Mouse (Mus musculus) midbrain, embryonic 14.5 days (tissue): ENCODE measurements around the gene Cmpk2. TPM values are rescaled to one million over a fixed set of nuclear protein-coding genes. Genes with fewer than 3 reads are reported as not detected.

ENCODE experiments used
- ATAC-seq: fragments of 200-750 bp; cut with Nextera tagmentation; 2 replicates; pipeline ENCODE4 v1.8.0; 2017; ENCODE audit warnings: moderate number of reproducible peaks, moderate library complexity; ENCODE audit not compliant: low FRiP score, low TSS enrichment
- DNase-seq: peaks from one replicate; pipeline ENCODE4 v3.0.0-alpha.2; 2015
- H3K27ac ChIP-seq: fragments of 300-500 bp; sonication (generic); replicated peaks from 2 replicates; pipeline ENCODE4 v1.5.1; 2014; ENCODE audit warnings: mild to moderate bottlenecking, low read depth, low read length, moderate library complexity
- H3K27me3 ChIP-seq: fragments of 300-500 bp; sonication (generic); 2 replicates; pipeline ENCODE4 v1.6.1; 2014; ENCODE audit warnings: low read length, control low read depth, mixed read lengths; ENCODE audit not compliant: control insufficient read depth, insufficient read depth
- H3K36me3 ChIP-seq: fragments of 300-500 bp; sonication (generic); 2 replicates; pipeline ENCODE4 v1.6.1; 2014; ENCODE audit warnings: low read length, control low read depth; ENCODE audit not compliant: control insufficient read depth, insufficient read depth
- H3K4me1 ChIP-seq: fragments of 300-500 bp; sonication (generic); 2 replicates; pipeline ENCODE4 v1.6.1; 2014; ENCODE audit warnings: mild to moderate bottlenecking, antibody characterized with exemption, low read length, control low read depth; ENCODE audit not compliant: control insufficient read depth, insufficient read depth
- H3K4me2 ChIP-seq: fragments of 300-500 bp; sonication (generic); 2 replicates; pipeline ENCODE4 v1.6.1; 2014; ENCODE audit warnings: mild to moderate bottlenecking, low read length, moderate library complexity
- H3K4me3 ChIP-seq: fragments of 300-500 bp; sonication (generic); replicated peaks from 2 replicates; pipeline ENCODE4 v1.5.1; 2014; ENCODE audit warnings: low read depth, low read length
- H3K9ac ChIP-seq: fragments of 300-500 bp; sonication (generic); replicated peaks from 2 replicates; pipeline ENCODE4 v1.6.1; 2014; ENCODE audit warnings: mild to moderate bottlenecking, low read length, moderate library complexity
- H3K9me3 ChIP-seq: fragments of 300-500 bp; sonication (generic); 2 replicates; pipeline ENCODE4 v1.6.1; 2016; ENCODE audit warnings: low read length, control low read depth, mixed read lengths; ENCODE audit not compliant: control insufficient read depth
- WGBS: fragments of 180-500 bp; shearing (Covaris S2); extraction: QIAGEN DNeasy Blood & Tissue Kit; methylation state at CpG from one replicate; pipeline ENCODE4 v1.1.7; 2014; 5-methylcytosine and 5-hydroxymethylcytosine counted together
- polyA plus RNA-seq: library from polyadenylated mRNA; unstranded; fragments of >200 nt; fragmentation: Nextera tagmentation; extraction: Ambion mirVana; gene quantifications from 2 replicates; pipeline ENCODE4 v1.2.1, GENCODE M21; 2014

Cmpk2 gene
- polyA plus RNA-seq, 1 experiment from 2014 or later = 14.6 TPM

DNA sequence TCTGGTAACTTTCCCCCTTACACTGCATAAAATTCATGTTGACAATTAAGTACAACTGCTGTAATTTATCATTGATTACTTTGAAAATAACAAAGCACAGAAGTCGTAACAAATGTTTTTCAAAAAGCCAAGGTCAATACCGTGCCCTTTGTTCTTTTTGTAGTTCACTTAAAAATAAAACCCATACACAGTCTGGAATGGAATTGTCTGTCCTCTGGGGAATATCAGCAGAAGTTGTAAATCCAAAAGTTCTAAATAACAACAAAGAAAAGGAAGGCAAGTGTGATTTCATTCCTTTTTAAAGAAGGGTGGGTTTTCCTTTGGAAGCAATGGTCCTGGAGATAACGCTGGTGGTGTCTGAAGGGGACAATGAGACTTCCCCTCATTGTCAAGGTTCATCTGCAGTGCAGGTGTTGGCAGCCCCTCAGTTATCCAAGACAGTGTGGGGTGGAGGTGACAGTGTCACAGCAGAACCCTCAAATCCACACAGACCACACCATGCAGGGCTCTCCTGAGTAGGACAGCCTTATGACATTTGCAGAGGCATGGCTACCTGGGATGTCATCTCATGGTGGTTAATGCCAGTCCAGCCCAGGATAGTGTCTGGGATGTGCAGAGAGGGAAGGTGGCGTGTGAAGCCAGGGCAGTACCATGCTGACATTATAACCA lies 22.5 kb upstream of the Cmpk2 start:
- H3K9ac ChIP-seq = no peak overlapping the region
- no peaks in the 10 kb centered on the region for H3K9me3 ChIP-seq
- no peak for ATAC-seq
- no peaks in the 10 kb centered on the region for H3K36me3 ChIP-seq
- H3K27ac ChIP-seq = no peak overlapping the region
- no peaks in the 10 kb centered on the region for H3K4me1 ChIP-seq
- H3K4me2 ChIP-seq = no peak overlapping the region
- no peak overlapping the region for H3K4me3 ChIP-seq
- DNase-seq = no peak
- 87% methylated on average over 4 of the region's 4 CpGs for WGBS
- H3K27me3 ChIP-seq = no peaks in the 10 kb centered on the region

DNA sequence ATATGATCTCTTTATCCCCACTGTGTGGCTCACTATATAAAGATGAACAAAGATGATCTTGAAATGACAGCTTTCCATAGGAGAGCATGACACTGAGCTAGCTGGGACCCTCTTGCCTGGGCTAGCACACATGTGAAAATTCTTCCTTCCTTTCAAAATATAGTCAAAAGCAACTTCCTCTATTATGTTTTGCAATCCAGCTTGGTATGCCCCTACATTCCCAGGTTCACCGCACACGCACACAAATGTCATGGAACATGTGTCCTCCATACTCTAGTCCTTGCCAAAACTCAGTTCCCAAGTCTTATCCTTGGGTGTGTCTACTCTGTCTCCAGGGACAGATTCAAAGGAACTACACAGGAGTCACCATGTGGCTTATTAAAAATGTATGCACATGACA lies 19.5 kb upstream of the Cmpk2 start:
- no peaks in the 10 kb centered on the region for H3K27me3 ChIP-seq
- no peak overlapping the region for H3K9ac ChIP-seq
- 96% methylated on average over 2 of the region's 2 CpGs for WGBS
- H3K4me1 ChIP-seq = no peaks in the 10 kb centered on the region
- H3K4me2 ChIP-seq = no peak overlapping the region
- no peak for DNase-seq
- H3K9me3 ChIP-seq = no peaks in the 10 kb centered on the region
- no peak for ATAC-seq
- H3K36me3 ChIP-seq = no peaks in the 10 kb centered on the region
- no peak overlapping the region for H3K4me3 ChIP-seq
- no peak overlapping the region for H3K27ac ChIP-seq

DNA sequence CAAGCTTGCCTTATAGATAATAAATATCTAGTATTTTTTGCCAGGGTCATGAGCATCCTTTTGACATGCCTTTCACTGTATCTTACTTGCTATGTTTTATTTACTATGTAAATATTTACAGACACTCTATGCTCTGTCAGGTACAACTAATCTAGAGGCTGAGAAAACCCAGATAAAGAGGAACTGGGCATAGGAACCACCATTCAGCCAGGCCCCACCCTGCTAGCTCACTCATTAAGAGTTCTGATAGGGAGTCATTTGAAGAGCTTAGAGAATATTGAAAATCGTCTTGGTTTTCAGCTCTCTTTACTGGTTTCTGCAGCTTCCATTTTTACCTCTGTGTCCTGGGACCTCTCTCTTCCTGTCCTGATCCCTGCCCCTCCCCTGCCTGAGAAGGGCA lies 17.9 kb upstream of the Cmpk2 start:
- Histone ChIP-seq H3K9ac (no peak overlapping the region), H3K27ac (no peak overlapping the region), H3K27me3 (no peaks in the 10 kb centered on the region), H3K4me1 (no peaks in the 10 kb centered on the region), H3K4me2 (no peak overlapping the region), H3K9me3 (no peaks in the 10 kb centered on the region), H3K36me3 (no peaks in the 10 kb centered on the region), H3K4me3 (no peak overlapping the region)
- DNase-seq = no peak
- no peak for ATAC-seq
- 47% methylated on average over 1 of the region's 1 CpGs for WGBS

DNA sequence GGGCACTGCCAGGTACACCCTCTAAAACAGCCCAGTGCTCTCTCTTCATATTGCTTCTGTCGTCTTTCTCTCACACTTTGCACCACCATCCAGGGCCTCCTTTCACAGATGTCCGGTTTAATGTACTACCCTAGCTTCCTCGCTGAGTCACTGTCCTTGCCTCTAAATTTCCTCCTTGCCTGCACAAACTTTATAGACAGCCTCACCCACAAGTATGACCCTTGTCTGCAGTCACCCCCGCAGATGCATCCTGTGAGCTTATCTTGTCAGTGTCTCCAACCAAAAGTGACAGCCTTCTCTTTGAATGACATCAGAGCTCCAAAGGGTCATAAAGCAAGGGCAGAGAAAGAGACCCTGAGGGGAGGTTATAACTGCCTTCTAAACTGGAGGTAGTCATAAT lies 16.1 kb upstream of the Cmpk2 start:
- H3K9ac ChIP-seq = no peak overlapping the region
- no peak overlapping the region for H3K4me2 ChIP-seq
- 0 out of 2 replicates have a peak, but pooled peaks cover 2% of the 10 kb centered on the region for H3K4me1 ChIP-seq
- no peaks in the 10 kb centered on the region for H3K9me3 ChIP-seq
- DNase-seq (no peak), ATAC-seq (no peak)
- WGBS = 82% methylated on average over 4 of the region's 4 CpGs
- no peaks in the 10 kb centered on the region for H3K36me3 ChIP-seq
- no peak overlapping the region for H3K27ac ChIP-seq
- no peak overlapping the region for H3K4me3 ChIP-seq
- H3K27me3 ChIP-seq = no peaks in the 10 kb centered on the region

DNA sequence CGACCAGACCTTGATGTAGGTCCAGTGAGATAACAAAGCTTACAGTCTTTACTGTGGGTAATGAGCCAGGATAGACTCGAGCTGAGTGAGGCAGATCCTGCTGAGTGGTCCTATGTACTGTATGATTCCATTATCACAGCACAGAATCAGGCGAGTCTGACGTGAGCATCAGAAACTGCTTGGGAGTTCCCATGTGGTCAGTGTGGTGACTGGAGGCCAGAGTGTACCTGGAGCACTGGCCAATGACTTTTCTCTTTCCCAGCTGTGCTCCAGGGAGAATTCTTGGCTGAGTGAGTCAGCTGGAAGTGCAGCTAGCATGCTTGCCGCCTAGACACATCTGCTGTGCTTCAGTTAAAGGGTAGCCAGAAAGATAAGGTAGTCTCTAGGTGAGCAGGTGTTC lies 14.3 kb upstream of the Cmpk2 start:
- Histone ChIP-seq H3K4me2 (no peak overlapping the region), H3K27me3 (no peaks in the 10 kb centered on the region), H3K27ac (no peak overlapping the region), H3K36me3 (no peaks in the 10 kb centered on the region), H3K4me1 (0 out of 2 replicates have a peak, but pooled peaks cover 2% of the 10 kb centered on the region), H3K9me3 (no peaks in the 10 kb centered on the region), H3K9ac (no peak overlapping the region), H3K4me3 (no peak overlapping the region)
- WGBS = 63% methylated on average over 5 of the region's 5 CpGs
- no peak for DNase-seq
- no peak for ATAC-seq

DNA sequence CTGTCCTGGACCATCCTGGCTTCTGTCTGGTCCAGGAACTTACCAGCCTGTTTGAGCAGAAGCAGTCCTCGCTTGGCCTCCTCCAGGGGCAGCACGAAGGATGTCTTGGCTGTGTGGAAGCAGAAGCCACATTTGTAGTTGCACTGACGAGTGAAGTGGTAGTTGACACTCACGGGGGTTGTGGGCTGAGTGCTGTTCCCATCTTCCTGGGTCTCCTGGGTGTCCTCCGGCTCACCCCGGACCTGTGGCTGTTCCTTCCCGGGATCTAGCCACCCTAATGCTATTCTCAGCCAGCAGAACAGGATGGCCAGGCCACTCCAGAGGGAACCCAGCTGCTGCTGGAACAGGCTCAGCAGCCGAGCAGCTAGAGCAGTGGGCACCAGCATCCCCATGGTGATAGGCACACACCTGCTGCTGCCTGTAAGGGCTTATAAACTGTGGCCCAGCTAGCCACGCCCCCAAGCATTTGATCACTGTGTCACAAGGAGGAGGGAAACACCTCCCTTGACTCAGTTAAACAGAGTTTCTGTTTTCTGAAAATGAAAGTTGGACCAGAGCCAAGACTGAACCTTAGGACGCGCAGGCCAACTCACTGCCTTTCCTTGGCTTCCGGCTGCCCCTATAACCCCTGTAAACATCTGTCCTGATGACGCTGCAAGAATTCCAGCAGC lies 12.8 kb upstream of the Cmpk2 start, which contains the start of gene Rsad2:
Gene Rsad2, minus strand, starts transcription at position 425 of the 671 bp plus-strand sequence.
- Histone ChIP-seq H3K27me3 (no peaks in the 10 kb centered on the region), H3K4me1 (0 out of 2 replicates have a peak, but pooled peaks cover 2% of the 10 kb centered on the region), H3K9ac (0 out of 2 replicates have a peak within 1 kb of the TSS, but pooled peaks have one; percentile 3), H3K9me3 (no peaks in the 10 kb centered on the region), H3K4me2 (0 out of 2 replicates have a peak within 1 kb of the TSS, but pooled peaks have one; percentile 12), H3K27ac (no peak within 1 kb of the TSS), H3K4me3 (no peak within 1 kb of the TSS), H3K36me3 (no peaks in the 10 kb centered on the region)
- ATAC-seq (no peak), DNase-seq (peak; percentile 46)
- WGBS = 49% methylated on average over 13 of the region's 13 CpGs

DNA sequence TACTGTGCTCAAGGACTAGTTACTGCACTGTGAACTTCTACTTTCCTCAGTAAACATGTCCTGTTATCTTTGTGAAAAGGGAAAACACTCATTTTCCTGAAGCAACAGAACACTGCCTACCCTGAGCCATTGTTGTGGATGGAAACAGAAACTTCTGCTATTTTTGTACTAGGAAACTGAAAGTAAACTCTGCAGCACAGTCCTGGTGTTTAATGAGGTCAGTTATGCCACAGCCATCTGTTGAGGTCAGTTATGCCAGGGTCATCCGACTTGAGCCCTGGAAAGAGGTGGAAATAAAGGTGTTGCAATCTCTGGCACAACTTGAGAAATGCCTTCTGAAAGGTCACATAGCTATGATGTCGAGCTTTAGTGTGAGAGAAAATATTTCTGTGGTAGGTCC lies 8.9 kb upstream of the Cmpk2 start:
- Histone ChIP-seq H3K9ac (no peak overlapping the region), H3K27ac (no peak overlapping the region), H3K4me1 (0 out of 2 replicates have a peak, but pooled peaks cover 2% of the 10 kb centered on the region), H3K4me2 (no peak overlapping the region), H3K36me3 (no peaks in the 10 kb centered on the region), H3K27me3 (no peaks in the 10 kb centered on the region), H3K9me3 (no peaks in the 10 kb centered on the region), H3K4me3 (no peak overlapping the region)
- DNase-seq = no peak
- no peak for ATAC-seq
- WGBS = 83% methylated on average over 2 of the region's 2 CpGs

DNA sequence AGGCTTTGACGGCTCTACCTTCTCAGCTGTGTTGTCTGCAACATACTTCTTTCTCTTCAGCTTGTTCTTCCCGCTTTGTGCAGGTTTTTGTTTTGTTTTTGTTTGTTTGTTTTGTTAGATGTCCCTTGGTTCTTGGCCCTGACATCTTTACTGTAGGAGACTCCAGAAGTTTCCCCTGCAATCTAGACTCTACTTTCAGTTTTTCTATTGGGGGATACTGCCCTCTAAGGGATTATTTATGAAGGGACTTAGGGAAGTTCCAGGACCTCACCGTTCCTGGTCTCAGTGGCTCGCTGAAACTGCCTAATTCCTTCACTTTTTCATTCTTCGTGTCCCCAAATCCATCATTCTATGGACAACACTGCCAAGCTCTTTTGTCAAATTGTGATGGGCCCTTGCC lies 3.4 kb upstream of the Cmpk2 start:
- H3K9ac ChIP-seq = no peak overlapping the region
- H3K4me3 ChIP-seq = no peak overlapping the region
- no peaks in the 10 kb centered on the region for H3K27me3 ChIP-seq
- ATAC-seq (no peak), DNase-seq (no peak)
- H3K9me3 ChIP-seq = no peaks in the 10 kb centered on the region
- H3K27ac ChIP-seq = no peak overlapping the region
- no peaks in the 10 kb centered on the region for H3K36me3 ChIP-seq
- 0 out of 2 replicates have a peak, but pooled peaks cover 11% of the 10 kb centered on the region for H3K4me1 ChIP-seq
- 67% methylated on average over 5 of the region's 5 CpGs for WGBS
- no peak overlapping the region for H3K4me2 ChIP-seq

DNA sequence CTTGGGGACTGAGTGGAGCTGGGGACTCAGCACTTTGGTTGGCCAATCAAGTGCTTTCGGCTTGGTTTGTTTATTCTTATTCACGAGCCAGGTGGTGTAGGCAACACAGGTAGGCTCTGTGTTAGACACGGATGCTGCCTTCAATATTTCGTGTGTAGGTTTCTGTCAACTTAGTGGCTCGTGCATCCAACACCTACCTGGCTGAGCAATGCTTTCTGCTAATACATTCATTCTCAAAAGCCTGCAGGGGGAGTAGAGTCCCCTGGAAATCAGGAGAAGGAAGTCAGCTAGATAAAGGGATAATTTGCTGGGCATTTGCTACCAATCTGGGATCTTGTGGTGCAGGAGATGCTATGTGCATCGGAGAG lies 1.0 kb downstream of the Cmpk2 start:
- Histone ChIP-seq H3K9ac (peak overlapping the region; percentile 87), H3K4me3 (peak overlapping the region; percentile 60), H3K4me2 (peak overlapping the region; percentile 98), H3K27ac (peak overlapping the region; percentile 93), H3K4me1 (0 out of 2 replicates have a peak, but pooled peaks cover 17% of the 10 kb centered on the region), H3K9me3 (no peaks in the 10 kb centered on the region), H3K27me3 (no peaks in the 10 kb centered on the region), H3K36me3 (no peaks in the 10 kb centered on the region)
- WGBS = 23% methylated on average over 6 of the region's 6 CpGs
- DNase-seq = peak; percentile 62
- no peak; the same call in 1 of the 2 replicates for ATAC-seq
